Mouse (Mus musculus): ENCODE results near the gene Numa1. TPM values are rescaled to one million over a fixed set of nuclear protein-coding genes. Genes with fewer than 3 reads are reported as not detected.

Gene Numa1
- polyA plus RNA-seq, 1 experiment: 57.5 TPM

GRCm38 (mm10) chr7:101970429-101970775 lies 36.5 kb downstream of the Numa1 start:
- TF ChIP-seq FLI1 (IDR thresholded peaks at IDR 0.05; ENCODE audit: low read length) (no peak), GATA1 (IDR thresholded peaks at IDR 0.05; ENCODE audit: borderline replicate concordance, low read length) (no peak)
- H3K36me3 ChIP-seq (replicated peaks; ENCODE audit: low read length): peaks cover 22% of the 10 kb centered on the region
- H3K27me3 ChIP-seq (replicated peaks): no peaks in the 10 kb centered on the region
- H3K4me3 ChIP-seq (replicated peaks): peak overlapping the region; percentile 97
- no peaks in the 10 kb centered on the region for H3K9me3 ChIP-seq
- peaks cover 83% of the 10 kb centered on the region for H3K4me1 ChIP-seq

GRCm38 (mm10) chr7:101970821-101971461 lies 37.0 kb downstream of the Numa1 start:
- Histone ChIP-seq H3K4me3 (replicated peaks) (peak overlapping the region; percentile 97), H3K36me3 (replicated peaks; ENCODE audit: low read length) (peaks cover 24% of the 10 kb centered on the region), H3K9me3 (no peaks in the 10 kb centered on the region), H3K27me3 (replicated peaks) (no peaks in the 10 kb centered on the region), H3K4me1 (peaks cover 83% of the 10 kb centered on the region)
- TF ChIP-seq FLI1 (IDR thresholded peaks at IDR 0.05; ENCODE audit: low read length): no peak

- H3K36me3 ChIP-seq (replicated peaks; ENCODE audit: low read length): peaks cover 30% of the 10 kb centered on the region
- no peaks in the 10 kb centered on the region for H3K9me3 ChIP-seq
- TF ChIP-seq FLI1 (IDR thresholded peaks at IDR 0.05; ENCODE audit: low read length) (no peak), GATA1 (IDR thresholded peaks at IDR 0.05; ENCODE audit: borderline replicate concordance, low read length) (no peak)
- peaks cover 80% of the 10 kb centered on the region for H3K4me1 ChIP-seq
- no peaks in the 10 kb centered on the region for H3K27me3 ChIP-seq (replicated peaks)
- peak overlapping the region; percentile 97 for H3K4me3 ChIP-seq (replicated peaks)
These were observed 37.8 kb downstream of the Numa1 start for GRCm38 (mm10) chr7:101971721-101972120.

DNA sequence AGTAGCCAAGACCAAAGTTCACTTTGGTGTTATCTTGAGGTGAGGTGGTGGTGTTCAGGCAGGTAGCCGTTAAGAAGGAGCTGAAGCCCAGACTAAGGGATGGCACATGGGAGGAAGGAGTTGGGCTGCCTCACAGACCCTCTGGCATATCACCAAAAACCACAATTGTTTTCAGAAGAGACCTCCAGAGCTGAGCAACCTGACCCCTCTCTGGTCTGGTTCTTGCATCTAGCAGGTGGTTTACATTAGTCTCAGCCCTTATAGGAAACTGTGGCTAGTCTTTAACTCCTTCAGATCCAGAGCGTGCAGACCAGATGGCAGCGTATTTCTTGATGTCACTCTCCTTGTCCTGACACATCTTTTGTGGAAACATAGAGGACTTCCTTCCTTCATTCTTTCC lies 39.8 kb downstream of the Numa1 start:
- Histone ChIP-seq H3K27me3 (replicated peaks) (no peaks in the 10 kb centered on the region), H3K4me1 (peaks cover 65% of the 10 kb centered on the region), H3K36me3 (replicated peaks; ENCODE audit: low read length) (peaks cover 38% of the 10 kb centered on the region), H3K9me3 (no peaks in the 10 kb centered on the region), H3K4me3 (replicated peaks) (peak overlapping the region; percentile 60)
- no peak for TF ChIP-seq FLI1 (IDR thresholded peaks at IDR 0.05; ENCODE audit: low read length)
- no peak for TF ChIP-seq GATA1 (IDR thresholded peaks at IDR 0.05; ENCODE audit: borderline replicate concordance, low read length)

GRCm38 (mm10) chr7:101974505-101974904 lies 40.6 kb downstream of the Numa1 start:
- Histone ChIP-seq H3K4me3 (replicated peaks) (peak overlapping the region; percentile 38), H3K36me3 (replicated peaks; ENCODE audit: low read length) (peaks cover 41% of the 10 kb centered on the region), H3K9me3 (no peaks in the 10 kb centered on the region), H3K27me3 (replicated peaks) (no peaks in the 10 kb centered on the region), H3K4me1 (peaks cover 57% of the 10 kb centered on the region)
- TF ChIP-seq FLI1 (IDR thresholded peaks at IDR 0.05; ENCODE audit: low read length): no peak
- no peak for TF ChIP-seq GATA1 (IDR thresholded peaks at IDR 0.05; ENCODE audit: borderline replicate concordance, low read length)

- peaks cover 79% of the 10 kb centered on the region for H3K36me3 ChIP-seq (replicated peaks; ENCODE audit: low read length)
- no peak overlapping the region for H3K4me3 ChIP-seq (replicated peaks)
- H3K4me1 ChIP-seq: peaks cover 31% of the 10 kb centered on the region
- H3K9me3 ChIP-seq: no peaks in the 10 kb centered on the region
- H3K27me3 ChIP-seq (replicated peaks): no peaks in the 10 kb centered on the region
- TF ChIP-seq GATA1 (IDR thresholded peaks at IDR 0.05; ENCODE audit: borderline replicate concordance, low read length) (no peak), FLI1 (IDR thresholded peaks at IDR 0.05; ENCODE audit: low read length) (no peak)
These were observed 48.8 kb downstream of the Numa1 start for GRCm38 (mm10) chr7:101982735-101983134.

DNA sequence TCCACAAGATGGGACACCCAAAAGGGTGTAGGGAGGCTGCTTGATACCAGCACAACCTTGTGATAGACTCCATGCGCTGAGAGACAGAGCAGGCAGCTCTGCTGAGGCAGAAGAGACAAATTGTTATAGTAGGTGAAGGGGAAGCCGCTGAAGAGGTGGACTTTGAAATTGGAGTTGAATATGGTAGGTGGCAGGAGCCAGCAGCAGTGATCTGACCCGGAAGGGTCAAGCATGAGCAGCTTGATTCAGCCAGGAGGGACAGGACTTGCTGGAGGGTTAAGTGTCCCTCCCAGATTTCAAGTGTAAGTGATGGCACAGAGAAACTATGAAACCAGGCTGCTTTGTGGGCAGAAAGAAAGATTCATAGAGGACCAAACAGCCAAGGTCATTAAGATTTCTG lies 51.2 kb downstream of the Numa1 start:
- Histone ChIP-seq H3K4me1 (peaks cover 31% of the 10 kb centered on the region), H3K27me3 (replicated peaks) (no peaks in the 10 kb centered on the region), H3K36me3 (replicated peaks; ENCODE audit: low read length) (peaks cover 93% of the 10 kb centered on the region), H3K9me3 (no peaks in the 10 kb centered on the region), H3K4me3 (replicated peaks) (no peak overlapping the region)
- TF ChIP-seq FLI1 (IDR thresholded peaks at IDR 0.05; ENCODE audit: low read length) (no peak), GATA1 (IDR thresholded peaks at IDR 0.05; ENCODE audit: borderline replicate concordance, low read length) (no peak)

DNA sequence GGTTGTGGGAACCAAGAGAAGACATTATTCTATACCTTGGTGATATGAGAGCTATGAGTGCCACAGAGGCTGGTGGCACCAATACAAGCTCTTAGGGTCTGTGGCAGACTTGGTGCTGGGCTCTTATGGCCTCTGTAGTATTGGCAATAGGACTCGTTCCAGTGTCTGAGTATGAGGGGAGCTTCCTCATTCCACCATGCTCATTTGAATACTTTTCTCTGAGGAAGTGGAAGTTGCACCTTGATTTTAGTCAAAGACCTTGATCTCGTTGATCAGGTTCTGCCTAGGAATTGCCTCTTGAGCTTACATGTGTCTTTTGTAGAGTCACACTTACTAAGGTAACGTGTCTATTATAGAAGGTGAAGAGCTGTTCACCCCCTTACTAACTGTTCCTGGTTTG lies 60.3 kb downstream of the Numa1 start:
- H3K27me3 ChIP-seq (replicated peaks): no peaks in the 10 kb centered on the region
- H3K4me3 ChIP-seq (replicated peaks): no peak overlapping the region
- TF ChIP-seq FLI1 (IDR thresholded peaks at IDR 0.05; ENCODE audit: low read length): no peak
- TF ChIP-seq GATA1 (IDR thresholded peaks at IDR 0.05; ENCODE audit: borderline replicate concordance, low read length): no peak
- no peaks in the 10 kb centered on the region; the same call in 1 of the 2 replicates for H3K4me1 ChIP-seq
- no peaks in the 10 kb centered on the region for H3K9me3 ChIP-seq
- H3K36me3 ChIP-seq (replicated peaks; ENCODE audit: low read length): peaks cover 100% of the 10 kb centered on the region

DNA sequence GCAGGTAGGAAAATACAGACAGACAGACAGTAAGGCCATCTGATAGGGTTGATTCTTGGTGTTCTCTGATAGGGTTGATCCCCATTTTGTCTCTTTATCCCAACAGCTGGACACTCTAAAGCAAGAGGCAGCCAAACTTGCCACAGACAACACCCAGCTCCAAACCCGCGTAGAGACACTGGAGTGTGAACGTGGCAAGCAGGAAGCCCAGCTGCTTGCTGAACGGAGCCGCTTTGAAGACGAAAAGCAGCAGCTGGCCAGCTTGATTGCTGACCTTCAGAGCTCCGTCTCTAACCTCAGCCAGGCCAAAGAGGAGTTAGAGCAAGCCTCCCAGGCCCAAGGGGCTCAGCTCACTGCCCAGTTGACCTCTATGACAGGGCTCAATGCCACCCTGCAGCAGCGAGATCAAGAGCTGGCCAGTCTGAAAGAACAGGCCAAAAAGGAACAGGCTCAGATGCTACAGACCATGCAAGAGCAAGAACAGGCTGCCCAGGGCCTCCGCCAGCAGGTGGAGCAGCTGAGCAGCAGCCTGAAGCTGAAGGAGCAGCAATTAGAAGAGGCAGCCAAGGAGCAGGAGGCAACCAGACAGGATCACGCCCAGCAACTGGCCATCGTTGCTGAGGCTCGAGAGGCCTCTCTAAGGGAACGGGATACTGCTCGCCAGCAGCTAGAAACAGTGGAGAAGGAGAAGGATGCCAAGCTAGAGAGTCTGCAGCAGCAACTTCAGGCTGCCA lies 64.5 kb downstream of the Numa1 start:
- Histone ChIP-seq H3K36me3 (replicated peaks; ENCODE audit: low read length) (peaks cover 100% of the 10 kb centered on the region), H3K27me3 (replicated peaks) (no peaks in the 10 kb centered on the region), H3K9me3 (no peaks in the 10 kb centered on the region), H3K4me1 (peaks cover 27% of the 10 kb centered on the region), H3K4me3 (replicated peaks) (no peak overlapping the region)
- TF ChIP-seq GATA1 (IDR thresholded peaks at IDR 0.05; ENCODE audit: borderline replicate concordance, low read length): no peak

DNA sequence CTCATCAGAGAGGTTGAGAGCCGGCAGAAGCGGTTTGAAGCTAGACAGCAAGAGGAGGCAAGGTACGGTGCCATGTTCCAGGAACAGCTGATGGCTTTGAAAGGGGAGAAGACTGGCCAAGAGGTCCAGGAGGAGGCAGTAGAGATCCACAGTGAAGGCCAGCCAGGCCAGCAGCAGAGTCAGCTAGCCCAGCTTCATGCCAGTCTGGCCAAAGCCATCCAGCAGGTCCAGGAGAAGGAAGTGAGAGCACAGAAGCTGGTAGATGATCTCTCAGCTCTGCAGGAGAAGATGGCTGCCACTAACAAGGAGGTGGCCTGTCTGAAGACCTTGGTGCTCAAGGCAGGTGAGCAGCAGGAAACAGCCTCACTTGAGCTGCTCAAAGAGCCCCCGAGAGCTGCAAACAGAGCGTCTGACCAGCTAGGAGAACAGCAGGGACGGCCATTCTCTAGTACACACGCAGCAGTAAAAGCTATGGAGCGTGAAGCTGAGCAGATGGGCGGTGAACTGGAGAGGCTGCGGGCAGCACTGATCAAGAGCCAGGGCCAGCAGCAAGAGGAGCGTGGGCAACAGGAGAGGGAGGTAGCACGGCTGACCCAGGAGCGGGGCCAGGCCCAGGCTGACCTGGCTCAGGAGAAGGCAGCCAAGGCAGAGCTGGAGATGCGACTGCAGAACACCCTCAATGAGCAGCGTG lies 65.7 kb downstream of the Numa1 start:
- TF ChIP-seq FLI1 (IDR thresholded peaks at IDR 0.05; ENCODE audit: low read length) (no peak), GATA1 (IDR thresholded peaks at IDR 0.05; ENCODE audit: borderline replicate concordance, low read length) (no peak)
- Histone ChIP-seq H3K4me1 (peaks cover 27% of the 10 kb centered on the region), H3K27me3 (replicated peaks) (no peaks in the 10 kb centered on the region), H3K9me3 (no peaks in the 10 kb centered on the region), H3K4me3 (replicated peaks) (no peak overlapping the region), H3K36me3 (replicated peaks; ENCODE audit: low read length) (peaks cover 100% of the 10 kb centered on the region)
